Mouse (Mus musculus): ENCODE measurements around the gene Reep3.
"Not testable (repeated sequence)": the region's sequence is repeated elsewhere in the genome, so short reads cannot be mapped to it uniquely, and the experiment has no call there.

Reep3 gene

DNA sequence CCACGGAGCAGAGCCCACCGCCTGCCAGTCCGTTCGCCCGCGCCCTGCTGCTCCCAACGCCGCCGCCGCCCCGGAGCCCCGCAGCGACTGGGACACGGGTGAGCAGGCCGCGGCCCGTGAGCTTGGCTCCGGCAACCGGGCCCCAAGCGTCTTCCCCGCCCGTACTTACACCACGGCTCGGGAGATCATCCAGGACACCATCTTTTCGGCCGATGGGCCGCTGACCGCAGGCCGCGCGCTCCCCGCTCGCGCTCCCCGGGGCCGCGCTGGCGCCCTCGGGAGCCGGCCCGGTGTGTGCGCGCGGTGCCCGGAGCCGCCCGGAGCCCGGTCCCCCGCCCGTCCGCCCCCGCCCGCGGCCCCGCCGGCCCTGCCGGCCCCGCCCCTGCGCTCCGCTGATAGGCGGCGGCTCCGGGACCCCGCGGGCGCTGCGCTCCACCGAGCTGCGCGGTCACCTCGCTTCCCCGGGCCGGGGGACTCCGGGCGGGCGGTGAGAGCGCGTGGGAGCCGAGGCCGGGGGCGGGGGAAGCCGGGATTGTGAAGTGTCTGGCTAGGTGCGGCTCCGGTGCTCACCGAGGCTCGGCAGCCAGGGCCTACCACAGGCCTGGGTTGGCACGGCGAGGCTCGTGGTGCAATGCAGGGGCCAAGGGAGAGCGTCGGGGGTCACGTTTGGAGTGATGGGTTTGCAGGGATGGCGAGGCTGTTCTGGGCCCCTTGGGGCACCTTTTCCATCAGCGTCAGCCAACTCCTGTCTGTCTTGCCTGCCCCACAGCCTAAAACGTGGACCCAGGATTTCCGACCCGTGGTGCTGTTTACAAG lies at the start of gene Reep3:
Gene Reep3, minus strand, starts transcription at position 325 of the 816 bp plus-strand sequence.
- DNase-seq: peak; percentile 76

DNA sequence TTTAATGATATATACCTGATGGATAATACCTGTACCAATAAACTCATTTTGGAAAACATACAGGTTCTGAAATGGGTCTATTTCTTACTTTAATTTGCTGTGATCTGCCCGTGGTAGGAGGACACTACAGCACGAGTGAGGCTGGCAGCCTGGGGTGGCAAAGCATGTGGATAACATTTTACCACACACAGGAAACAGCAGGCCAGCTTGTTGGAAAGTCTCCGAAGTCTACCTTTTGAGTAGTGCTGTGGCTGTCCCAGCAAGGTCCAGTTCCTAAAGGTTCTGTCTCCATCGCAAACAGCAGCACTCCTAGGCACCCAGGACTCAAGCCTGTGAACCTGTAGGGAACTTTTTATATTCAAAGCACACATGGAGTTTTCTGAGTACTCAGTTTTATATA lies 48.9 kb upstream of the Reep3 start:
- DNase-seq: no peak

DNA sequence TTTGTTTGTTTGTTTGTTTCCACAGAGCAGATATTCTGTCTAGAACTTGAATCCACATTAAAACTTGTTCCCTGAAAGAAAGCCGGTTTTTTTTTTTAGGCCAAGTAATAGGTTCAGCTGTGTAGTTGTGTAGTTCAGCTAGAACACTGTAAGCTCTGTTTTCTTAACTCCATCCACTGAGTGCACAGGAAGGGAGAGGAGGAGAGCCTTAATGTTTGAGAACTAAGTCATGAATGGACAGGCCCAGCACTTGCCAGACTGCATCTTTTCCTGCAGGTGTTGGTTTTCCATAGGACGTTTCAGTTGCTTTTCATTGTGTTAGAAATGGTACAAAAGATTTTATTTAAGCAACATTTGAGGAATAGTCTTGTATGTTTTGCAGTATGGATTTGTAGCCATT lies 47.5 kb upstream of the Reep3 start:
- no peak for DNase-seq

DNA sequence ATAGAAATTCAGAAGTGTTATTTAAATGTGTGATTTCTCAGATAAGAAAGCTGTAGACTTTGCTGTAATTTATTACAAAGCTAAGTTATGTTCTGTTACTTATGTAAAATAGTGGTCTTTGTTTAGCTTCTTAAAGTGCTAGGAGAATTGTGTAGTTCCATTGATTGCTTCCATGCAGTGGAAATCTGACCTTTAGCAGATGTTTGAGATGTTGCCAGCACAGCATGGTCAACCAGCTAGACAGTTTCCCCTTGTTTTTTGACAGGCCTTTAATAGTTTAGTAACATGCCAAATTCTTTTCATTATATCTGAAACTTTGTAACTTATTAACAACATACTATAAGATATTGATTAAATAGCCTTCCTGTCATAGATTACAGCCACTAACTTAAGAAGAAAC lies 46.9 kb upstream of the Reep3 start:
- DNase-seq: peak; percentile 22

DNA sequence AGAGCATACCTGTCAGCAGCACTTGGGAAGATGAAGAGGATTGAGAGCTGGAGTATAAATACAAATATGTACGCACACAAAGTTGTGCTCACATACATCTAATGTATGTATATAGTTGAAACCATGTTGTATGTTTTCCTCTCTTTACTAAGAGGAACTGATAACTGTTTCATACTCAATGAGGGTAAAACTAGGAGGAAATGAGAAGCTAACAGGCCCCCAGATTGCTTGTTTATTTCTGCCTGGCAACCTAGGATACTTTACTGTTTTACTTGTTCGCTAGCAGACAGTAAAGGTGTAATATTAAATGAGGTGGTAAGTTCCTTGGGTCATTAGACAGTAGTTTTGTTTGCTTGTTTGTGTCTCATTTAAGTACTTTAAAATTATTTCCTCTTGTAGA lies 40.7 kb upstream of the Reep3 start:
- DNase-seq: no peak

DNA sequence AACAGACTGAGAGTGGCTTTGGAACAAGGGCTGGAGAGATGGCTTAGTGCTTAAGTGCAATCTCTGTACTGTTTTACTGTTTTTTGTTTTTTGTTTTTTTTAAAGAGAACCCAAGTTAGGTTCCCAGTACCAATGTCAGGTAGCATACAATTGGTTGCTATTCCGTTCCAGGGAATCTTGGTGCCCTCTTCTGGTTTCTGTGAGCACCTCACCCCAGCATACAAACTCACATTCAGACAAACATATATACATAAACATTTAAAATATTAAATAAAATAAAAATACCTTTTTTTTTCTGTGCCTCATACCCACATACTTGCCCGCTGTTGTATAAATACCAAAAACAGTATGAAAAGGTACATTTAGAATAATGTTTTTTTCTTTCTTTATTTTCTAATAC lies 37.6 kb upstream of the Reep3 start:
- DNase-seq: no peak

DNA sequence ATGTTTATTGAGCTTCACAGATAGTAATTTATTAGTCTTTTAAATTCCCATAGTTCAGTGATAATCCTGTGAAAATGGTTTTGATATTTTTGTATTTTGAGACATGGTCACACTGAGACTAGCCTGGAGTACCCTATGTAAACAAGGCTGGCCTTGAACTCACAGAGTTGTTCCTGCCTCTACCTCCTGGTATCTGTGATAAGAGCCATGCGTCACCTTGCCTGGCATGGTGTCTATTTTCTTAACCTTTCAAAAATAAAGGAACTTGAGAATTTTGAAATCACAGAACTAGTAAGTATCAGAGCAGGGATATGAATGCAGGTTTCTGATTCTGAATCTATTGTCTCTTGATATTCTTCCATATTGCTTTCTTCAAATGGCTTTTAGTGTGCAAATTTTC lies 35.0 kb upstream of the Reep3 start:
- DNase-seq: no peak

GRCm38 (mm10) chr10:67129531-67129930 lies 32.8 kb upstream of the Reep3 start:
- no peak for DNase-seq

DNA sequence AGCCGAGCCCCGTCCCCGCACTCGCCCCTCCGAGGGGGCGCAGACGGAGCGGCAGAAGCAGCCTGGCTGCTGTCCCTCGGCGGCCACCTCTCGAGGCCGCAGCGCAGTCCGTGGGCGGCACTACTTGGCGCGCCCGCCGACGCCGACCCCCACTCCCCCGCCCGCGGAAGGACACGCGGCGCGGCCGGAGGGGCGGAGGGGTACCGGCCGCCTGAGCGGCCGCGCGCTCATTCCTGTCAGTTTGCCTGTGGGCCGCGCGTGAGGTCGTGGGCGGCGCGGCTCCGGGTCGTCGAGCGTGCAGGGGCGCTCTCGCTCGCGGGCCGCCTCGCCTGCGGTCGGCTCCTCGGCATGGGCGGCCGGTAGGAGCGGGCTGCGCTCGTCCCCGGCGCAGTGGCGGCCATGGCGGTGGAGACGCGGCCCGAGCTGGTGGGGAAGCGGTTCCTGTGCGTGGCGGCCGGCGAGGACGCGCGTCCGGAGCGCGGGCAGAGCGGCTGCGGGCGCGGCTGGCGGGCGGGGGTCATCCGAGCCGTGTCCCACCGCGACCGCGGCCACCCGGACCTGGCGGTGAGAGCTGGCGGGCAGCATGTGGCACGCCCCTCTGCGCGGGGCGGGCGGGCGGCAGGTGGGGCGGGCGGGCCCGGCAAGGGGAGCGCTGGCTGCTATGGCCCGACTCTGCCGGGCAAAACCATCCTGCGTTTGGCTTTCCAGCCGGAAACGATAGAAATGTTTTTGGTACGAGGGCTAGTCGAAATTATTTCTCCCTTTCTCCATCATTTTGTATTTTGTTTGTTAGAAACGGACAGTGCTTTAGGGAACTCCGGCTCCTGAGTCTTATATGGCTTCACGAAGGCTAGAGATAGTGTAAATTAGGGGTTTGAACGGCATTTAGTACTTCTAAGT lies 30.4 kb upstream of the Reep3 start:
- DNase-seq: peak; percentile 39

GRCm38 (mm10) chr10:67126061-67126858 lies 29.5 kb upstream of the Reep3 start:
- peak; percentile 28 for DNase-seq

DNA sequence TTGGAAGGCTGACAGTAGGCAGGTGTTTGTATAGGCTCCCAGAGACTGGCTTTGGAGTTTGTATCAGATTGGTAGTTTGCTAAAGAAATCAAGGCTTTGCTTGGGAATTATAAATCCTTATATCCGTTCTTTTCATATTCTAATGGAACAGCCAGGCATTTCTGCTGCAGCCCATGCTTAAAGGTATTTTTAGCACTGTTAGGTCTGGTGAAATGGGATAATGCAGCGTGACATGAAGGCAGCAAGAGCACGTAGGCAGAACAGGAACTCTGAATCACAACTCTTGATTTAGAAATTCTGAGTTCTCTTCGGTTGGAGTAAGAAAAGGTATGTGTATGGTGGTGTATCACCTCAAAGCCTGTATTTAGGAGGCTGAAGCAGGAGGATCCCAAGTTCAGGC lies 27.4 kb upstream of the Reep3 start:
- no peak for DNase-seq

- no peak for DNase-seq
Observed at GRCm38 (mm10) chr10:67123756-67124155, 27.0 kb upstream of the Reep3 start.

DNA sequence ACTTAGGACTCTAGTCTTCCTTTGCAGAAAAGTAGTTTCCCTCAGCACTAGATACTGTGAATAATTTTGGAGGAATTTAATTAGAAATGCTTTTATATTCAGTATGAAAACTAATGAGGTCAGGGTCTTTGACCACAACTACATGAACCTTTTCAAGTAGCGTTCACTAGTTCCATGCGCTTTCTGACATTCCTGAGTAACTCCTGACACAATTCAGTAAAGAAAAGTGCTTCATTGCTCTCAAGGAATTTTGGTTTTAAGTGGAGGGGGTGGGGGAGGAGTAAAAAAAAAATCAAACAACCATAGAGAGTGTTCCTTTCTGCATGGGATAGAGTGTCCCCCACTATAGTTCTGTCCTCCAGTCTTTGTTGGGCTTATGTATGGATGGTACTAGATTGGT lies 23.9 kb upstream of the Reep3 start:
- no peak for DNase-seq

- DNase-seq: peak; percentile 60
Observed at GRCm38 (mm10) chr10:67120180-67120579, 23.4 kb upstream of the Reep3 start.

GRCm38 (mm10) chr10:67119291-67119690 lies 22.5 kb upstream of the Reep3 start:
- DNase-seq: no peak

GRCm38 (mm10) chr10:67116251-67116650 lies 19.5 kb upstream of the Reep3 start:
- DNase-seq: no peak

DNA sequence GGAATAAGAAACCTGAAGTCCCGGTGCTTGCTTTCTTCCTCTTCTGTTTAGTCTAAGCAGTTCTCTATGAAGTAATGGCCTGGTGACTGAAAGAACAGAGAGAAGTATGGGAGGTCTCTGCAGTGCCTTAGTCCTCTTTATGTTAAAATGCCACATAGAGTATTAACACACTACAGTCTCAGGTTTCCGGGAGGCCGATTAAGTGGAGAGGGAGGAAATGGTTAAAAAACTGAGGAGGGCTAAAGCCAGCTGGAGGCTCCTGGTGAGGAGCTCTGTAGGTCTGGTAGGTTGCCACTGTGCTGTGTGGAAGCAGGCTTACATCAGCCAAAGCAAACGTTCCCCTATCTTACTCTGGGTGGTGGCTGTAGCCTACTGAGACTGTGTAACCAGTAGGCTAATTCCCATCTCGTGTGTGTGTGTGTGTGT lies 18.9 kb upstream of the Reep3 start:
- no peak for DNase-seq

DNA sequence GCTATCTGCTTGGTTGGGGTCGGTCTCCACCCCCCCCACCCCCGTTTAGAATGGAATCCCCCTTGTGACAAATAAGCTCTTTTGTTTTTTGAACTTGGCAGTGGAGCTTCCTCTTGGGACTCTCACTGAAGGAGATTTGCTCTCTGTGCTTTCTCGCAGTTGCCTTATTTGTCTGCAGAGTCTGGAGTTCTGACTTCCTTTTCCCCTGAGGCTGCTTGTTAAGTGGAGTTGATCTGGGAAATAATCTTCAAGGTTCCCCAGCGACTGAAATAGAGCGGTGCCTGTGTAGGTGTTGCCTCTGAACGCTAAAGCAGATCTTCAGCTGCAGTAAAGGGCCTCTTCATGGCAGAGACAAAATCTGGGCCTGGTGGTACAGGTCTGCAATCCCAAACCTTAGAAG lies 18.4 kb upstream of the Reep3 start:
- DNase-seq: no peak

GRCm38 (mm10) chr10:67113833-67114232 lies 17.1 kb upstream of the Reep3 start:
- DNase-seq: no peak

DNA sequence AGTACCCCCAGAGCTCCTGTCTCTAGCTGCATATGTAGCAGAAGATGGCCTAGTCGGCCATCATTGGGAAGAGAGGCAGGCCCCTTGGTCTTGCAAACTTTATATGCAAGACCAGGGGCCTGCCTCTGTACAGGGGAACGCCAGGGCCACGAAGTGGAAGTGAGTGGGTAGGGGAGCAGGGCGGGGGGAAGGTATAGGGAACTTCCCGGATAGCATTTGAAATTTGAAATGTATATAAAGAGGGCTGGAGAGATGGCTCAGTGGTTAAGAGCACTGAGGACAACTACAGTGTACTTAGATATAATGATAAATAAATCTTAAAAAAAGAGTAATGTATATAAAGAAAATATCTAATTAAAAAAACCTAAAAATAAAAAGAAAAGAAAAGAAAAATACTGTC lies 16.2 kb upstream of the Reep3 start:
- not testable (repeated sequence) for DNase-seq

GRCm38 (mm10) chr10:67111799-67112177 lies 15.0 kb upstream of the Reep3 start:
- DNase-seq: no peak

DNA sequence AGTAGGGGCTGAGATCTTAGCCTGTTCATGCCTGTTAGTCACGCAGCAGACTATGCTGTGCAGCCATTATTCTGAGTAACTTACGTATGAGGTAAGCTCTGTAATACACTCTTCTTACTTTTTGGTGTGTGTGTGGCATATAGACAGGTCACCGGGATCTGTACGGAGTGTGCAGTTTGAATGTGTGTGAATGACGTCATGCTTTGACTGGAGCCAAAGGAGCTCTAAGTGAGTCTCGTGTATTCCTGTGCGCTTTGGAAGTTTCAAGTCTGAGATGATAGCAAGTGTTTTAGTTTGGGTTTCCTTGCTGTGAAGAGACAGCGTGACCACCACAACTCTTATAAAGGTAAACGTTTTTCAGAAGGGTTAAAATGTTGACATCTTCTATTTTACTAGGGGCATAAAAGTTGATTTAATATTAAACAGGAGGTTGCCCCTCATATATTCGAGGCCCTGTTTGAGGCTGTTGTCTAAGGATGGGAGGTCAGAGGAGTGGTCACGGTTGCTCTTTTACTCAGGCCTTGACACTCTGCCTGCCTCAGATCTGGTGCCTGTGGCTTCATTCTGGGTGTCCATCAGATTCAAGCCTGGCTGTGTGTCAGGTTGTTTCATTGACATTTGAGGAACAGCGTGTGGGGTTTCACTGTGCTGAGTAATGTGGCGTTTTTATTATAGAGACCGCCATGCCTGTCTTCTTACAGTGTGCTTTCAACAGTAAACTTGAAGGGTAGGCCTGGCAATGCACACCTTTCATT lies 14.5 kb upstream of the Reep3 start:
- no peak for DNase-seq
